Mouse (Mus musculus) small intestine, adult 2 months (tissue): ENCODE measurements at regions not wholly inside any gene's neighbourhood (a gene's known extent, or its start where the extent isn't known, plus 50 kb on each side); places are given as distances from the start of the nearest gene placed in this dataset.

Source experiments
- CTCF ChIP-seq: fragments of 200-500 bp; IDR thresholded peaks from 2 replicates; pipeline ENCODE4 v1.5.1; 2012; ENCODE audit warnings: low read depth, mild to moderate bottlenecking, control low read depth, inconsistent platforms, low read length, moderate library complexity, mixed read lengths; ENCODE audit not compliant: insufficient replicate concordance, insufficient read length; ENCODE audit errors: extremely low read depth
- POLR2A ChIP-seq: fragments of 200-500 bp; IDR thresholded peaks from 2 replicates; pipeline ENCODE4 v1.6.1; 2012; ENCODE audit warnings: low read depth, mild to moderate bottlenecking, control low read depth, inconsistent platforms, low read length, moderate library complexity

DNA sequence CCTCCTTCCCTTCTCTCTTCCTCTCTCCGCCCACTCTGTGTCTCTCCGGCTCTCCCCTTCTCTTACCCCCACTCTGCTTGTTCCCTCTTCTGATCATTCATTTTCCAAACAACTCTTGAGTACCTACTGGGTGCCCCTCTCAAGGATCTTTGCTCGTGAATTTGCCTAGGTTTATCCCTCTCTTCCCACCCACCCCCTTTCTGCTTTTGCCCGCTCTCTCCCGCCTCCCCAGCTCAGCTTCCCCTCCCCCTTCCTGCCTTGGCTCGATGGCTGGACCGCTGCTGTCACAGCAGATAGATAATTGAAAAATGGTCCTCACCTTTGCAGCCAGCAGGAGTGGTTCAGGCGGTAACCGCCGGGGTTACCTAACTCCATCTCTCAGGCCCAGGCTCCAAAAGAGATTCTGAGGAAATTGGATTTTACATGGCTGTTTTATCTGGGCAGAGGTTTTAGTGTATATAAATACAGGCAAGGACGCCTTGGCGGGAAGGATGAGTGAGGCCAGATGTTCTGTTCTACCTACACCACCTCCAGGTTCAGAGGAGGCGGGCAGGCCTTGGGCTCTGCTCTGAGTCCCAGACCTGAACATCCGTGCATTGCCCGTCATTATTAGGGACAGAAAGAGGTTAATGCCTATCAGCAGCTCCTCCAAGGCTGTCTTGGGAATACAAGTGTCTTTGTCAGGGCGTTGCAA is 60.8 kb upstream of the Btrc start:
- TF ChIP-seq POLR2A (no peak), CTCF (no peak)
